Mouse (Mus musculus): ENCODE data around the gene Rap1gap.

Gene Rap1gap

DNA sequence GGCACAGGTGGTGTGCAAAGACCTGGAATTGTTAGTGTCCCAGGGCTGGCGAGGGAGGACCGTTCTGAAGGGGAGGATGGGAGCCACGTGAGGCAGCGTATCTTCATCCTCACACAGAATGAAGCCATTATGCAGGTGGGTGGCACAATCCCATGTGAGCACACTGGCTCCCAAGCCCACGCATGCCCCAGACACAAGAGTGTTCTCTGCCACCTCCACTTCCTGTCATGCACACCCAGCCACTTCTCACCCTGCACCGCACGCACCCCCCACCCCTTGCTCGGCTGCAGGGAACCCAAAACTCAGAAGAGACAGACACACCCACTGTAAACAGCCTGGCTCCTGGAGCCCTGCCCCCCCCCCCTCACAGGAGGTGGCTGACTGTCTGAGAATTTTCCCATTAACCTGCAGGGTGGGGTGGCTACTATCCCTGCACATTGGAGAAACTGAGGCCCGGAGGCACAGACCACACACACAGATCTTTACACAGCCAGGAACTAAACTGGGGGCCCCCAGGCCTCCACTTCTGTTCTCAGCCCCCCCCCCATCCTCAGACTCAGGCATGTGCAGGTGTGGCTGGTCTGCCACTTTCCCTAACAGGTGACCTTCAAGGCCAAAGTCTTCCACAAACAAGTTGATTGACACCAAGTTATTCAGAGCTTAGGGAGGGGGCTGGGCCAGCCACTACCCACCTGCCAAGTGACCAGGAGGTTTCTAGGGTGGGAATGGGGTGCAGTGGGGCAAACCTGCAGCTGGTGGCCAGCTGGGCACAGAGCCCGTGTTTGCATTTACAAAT lies 27.8 kb downstream of the Rap1gap start:
- in situ Hi-C loops (cut with MboI, MseI): no loop called here

GRCm38 (mm10) chr4:137695300-137695699 lies 30.8 kb downstream of the Rap1gap start:
- in situ Hi-C loops (cut with MboI, MseI): no loop called here

DNA sequence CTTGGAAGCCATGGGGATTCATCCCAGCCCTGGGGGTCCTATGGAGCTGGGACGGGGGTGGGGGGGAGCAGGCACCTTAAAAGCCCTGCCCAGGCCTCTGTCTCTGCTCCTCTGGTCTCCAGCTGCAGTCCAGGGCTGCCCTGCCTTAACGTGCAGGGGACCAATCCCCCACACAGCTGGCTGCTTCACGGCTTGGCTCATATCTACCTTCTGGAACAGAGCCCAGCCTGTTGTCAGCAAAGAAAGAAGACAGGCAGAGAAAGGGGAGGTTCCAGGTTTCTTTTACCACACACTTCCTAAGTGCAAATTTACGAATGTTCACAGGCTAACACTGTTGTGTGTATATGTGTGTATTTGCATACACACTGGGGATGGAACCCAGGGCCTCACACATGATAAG lies 31.4 kb downstream of the Rap1gap start:
- in situ Hi-C loops (cut with MboI, MseI): no loop called here

GRCm38 (mm10) chr4:137697156-137697885 lies 32.8 kb downstream of the Rap1gap start:
- in situ Hi-C loops (cut with MboI, MseI): no loop called here

GRCm38 (mm10) chr4:137698076-137698985 lies 33.8 kb downstream of the Rap1gap start:
- in situ Hi-C loops (cut with MboI, MseI): no loop called here

GRCm38 (mm10) chr4:137699264-137700211 lies 35.0 kb downstream of the Rap1gap start:
- in situ Hi-C loops (cut with MboI, MseI): no loop called here

GRCm38 (mm10) chr4:137700960-137701359 lies 36.4 kb downstream of the Rap1gap start:
- in situ Hi-C loops (cut with MboI, MseI): no loop called here

DNA sequence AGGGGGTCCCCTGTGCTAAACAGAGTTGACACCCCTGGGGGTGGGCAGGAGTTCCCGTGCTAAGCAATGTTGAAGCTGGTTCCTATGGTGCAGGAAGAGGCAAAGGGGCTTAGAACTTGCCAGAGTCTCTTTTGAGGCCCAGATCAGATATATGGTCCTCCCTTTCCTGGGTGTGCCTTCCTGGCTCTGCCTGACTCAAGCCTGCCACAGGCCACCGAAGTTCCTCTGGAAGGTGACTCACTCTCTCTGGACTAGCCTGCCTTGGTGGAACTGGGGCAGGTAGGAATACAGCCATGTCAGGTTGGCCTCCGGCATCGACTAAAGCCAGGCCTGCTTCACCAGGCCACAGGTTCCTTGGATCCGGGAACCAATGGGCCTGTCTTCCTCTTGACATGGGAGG lies 38.6 kb downstream of the Rap1gap start:
- in situ Hi-C loops (cut with MboI, MseI): no loop called here

GRCm38 (mm10) chr4:137704561-137704960 lies 40.0 kb downstream of the Rap1gap start:
- in situ Hi-C loops (cut with MboI, MseI): no loop called here

- in situ Hi-C loops (cut with MboI, MseI): no loop called here
These were observed 40.9 kb downstream of the Rap1gap start for GRCm38 (mm10) chr4:137705379-137705778.

GRCm38 (mm10) chr4:137706510-137706909 lies 42.0 kb downstream of the Rap1gap start:
- in situ Hi-C loops (cut with MboI, MseI): no loop called here

GRCm38 (mm10) chr4:137707216-137707990 lies 42.9 kb downstream of the Rap1gap start:
- in situ Hi-C loops (cut with MboI, MseI): no loop called here

GRCm38 (mm10) chr4:137712963-137713362 lies 48.4 kb downstream of the Rap1gap start:
- in situ Hi-C loops (cut with MboI, MseI): no loop called here

DNA sequence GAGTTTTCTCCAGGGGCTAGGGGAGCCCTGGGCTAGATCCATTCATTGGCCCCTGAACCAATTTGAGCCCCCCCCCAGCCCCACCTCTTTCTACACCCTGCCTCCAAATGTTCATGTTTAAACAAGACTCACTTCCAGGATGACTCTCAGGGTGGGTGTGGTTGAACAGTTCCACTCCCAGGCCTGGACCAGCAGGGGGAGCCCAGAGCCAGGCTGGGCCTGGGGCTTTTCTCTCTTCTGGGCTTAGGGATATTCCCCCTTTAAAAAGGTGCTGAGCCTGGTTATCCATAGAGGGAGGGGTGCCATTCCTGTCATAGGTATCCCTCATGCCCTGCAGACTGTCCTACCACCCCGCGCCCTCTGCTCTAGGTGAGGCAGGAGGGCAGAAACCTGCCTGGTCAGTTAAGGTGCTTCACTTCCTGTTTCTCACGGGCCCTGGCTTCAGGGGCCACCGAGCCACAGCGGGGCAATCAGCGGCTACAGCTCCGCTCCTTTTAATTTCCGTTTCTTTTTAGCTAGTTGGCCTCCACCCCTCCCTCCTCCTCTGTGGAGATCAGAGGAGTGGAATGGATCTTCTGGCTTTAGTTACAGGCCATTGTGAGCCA lies 49.6 kb downstream of the Rap1gap start:
- in situ Hi-C loops (cut with MboI, MseI): no loop called here

DNA sequence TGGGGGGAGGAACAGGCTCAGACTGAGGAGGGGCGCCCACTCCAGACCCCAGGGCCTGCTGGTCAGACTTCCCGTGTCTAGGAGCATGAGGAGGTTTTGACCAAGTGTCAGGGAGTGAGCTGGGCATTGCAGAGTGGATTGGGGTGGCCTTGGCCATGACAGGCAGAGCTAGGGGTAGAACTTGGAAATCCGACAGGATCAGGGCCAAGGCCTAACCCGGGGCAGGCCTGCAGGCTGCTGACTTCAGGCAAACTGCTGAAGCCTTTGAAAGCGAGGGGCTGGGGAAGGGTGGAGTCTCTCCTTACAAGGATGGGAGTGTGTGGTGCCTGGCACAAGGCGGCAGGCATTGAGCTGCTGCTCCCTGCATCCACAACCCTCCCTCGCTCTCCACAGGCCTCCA lies 52.5 kb downstream of the Rap1gap start:
- in situ Hi-C loops (cut with MboI, MseI): no loop called here

DNA sequence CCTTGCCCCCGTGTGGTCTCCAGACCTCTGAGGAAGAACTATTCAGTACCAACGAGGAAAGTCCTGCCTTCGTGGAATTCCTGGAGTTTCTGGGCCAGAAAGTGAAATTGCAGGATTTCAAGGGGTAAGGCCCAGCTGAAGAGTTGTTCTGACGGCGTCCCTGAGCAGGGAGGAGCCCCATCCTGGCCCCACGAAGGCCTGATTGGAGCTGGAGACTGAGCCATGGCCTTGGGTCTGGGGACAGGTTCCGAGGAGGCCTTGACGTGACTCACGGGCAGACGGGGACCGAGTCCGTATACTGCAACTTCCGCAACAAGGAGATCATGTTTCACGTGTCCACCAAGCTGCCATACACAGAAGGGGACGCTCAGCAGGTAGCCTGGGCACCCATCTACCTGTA lies 53.1 kb downstream of the Rap1gap start:
- in situ Hi-C loops (cut with MboI, MseI): no loop called here

DNA sequence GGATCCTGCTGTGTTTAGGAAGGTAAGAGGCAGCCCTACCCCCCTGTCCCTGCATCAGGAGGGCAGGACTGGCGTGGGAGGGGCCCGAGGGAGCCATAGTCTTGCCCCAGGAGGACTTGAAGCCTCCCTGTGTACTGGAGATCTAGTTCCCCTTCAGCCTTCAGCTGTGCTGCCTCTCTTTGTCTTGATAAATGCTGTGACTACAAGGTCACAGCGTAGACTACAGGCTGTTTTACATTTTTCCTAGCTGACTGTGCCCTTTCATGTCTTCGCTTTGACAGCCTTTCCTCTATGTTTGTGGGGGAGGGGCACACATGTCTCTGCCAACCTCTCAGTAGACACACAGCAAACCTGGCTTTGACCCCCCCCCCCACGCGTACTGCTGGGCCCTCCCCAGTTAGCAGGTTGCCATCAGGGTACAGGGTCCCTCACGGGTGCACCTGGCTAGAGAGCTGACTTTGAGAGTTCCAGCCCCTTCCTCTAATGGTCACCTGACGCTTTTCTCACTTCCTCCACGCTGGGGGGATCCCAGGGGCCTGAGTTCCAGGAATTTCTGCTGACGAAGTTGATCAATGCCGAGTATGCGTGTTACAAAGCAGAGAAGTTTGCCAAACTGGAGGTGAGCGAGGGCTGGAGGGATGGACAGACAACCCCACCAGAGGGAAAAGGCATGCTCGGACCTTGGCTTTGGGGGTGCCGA lies 55.0 kb downstream of the Rap1gap start:
- in situ Hi-C loops (cut with MboI, MseI): no loop called here

DNA sequence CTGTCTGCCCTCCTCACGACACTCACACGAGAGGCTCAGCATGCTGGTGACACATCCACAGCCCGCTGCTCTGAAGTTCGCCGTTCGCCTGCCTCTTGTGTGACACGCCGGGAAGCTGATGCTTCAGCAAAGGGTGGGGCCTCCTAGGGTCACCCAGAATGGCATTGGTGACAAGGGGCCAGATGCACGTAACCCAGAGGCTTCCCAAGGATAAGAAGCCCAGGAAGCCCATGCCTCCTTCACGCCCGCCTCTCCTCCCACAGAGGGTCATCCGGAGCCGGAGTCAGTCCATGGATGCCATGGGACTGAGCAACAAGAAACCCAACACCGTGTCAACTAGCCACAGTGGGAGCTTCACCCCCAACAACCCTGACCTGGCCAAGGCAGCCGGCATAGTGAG lies 57.0 kb downstream of the Rap1gap start:
- in situ Hi-C loops (cut with MboI, MseI): no loop called here

DNA sequence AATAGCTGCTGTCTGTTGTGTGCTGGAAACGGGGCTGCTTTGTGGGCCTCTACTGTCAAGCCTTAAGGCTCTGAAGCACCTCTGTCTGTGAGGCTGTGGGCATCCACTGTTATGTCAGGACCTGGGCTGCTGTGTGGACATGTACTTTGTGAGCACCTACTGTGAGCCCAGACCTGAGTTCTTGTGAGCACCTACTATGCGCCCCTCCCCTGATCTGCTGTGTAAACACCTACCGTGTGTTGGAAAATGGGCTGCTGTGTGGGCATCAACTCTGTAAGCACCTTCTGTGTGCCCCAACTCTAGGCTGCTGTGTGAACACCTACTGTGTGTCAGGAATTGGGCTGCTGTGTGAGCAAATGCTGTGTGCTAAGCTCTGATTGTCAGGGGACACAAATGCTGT lies 57.7 kb downstream of the Rap1gap start:
- in situ Hi-C loops (cut with MboI, MseI): no loop called here
